Mouse (Mus musculus): ENCODE measurements around the gene Calcoco1. TPM values are rescaled to one million over a fixed set of nuclear protein-coding genes. Genes with fewer than 3 reads are reported as not detected.

Calcoco1 gene
- 100 to 1,000 TPM in 1 of 2 experiments, 1 to 10 TPM in 1; 8.6 to 105 TPM for polyA plus RNA-seq (2012; fragmentation: generic; extraction: Trizol)

DNA sequence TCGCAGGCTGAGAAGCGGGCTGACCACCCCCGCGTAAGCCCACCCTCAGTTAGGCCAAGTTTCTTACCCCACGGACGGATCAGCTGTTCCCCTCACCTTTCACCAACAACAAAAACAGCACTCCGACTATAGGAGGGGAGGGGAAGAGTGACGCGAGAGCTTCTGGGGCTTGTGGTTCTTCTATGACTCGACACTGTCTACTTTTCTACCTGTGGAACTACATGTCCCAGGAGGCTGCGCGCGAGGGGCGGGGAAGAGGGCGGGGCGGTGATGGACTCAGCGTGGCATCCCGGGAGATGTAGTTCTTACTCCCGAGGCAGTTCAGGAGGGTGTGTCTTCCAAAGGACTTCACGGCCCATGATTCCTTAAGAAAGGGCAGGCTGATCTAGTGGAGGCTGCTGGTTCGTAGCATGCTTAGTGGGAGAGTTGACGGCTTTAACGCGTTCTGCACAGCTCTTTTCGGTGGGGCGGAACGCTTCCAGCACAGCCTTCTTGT is at the start of gene Calcoco1:
Gene Calcoco1 (minus strand): TSS at position 199 of the 496 bp plus-strand sequence.

DNA sequence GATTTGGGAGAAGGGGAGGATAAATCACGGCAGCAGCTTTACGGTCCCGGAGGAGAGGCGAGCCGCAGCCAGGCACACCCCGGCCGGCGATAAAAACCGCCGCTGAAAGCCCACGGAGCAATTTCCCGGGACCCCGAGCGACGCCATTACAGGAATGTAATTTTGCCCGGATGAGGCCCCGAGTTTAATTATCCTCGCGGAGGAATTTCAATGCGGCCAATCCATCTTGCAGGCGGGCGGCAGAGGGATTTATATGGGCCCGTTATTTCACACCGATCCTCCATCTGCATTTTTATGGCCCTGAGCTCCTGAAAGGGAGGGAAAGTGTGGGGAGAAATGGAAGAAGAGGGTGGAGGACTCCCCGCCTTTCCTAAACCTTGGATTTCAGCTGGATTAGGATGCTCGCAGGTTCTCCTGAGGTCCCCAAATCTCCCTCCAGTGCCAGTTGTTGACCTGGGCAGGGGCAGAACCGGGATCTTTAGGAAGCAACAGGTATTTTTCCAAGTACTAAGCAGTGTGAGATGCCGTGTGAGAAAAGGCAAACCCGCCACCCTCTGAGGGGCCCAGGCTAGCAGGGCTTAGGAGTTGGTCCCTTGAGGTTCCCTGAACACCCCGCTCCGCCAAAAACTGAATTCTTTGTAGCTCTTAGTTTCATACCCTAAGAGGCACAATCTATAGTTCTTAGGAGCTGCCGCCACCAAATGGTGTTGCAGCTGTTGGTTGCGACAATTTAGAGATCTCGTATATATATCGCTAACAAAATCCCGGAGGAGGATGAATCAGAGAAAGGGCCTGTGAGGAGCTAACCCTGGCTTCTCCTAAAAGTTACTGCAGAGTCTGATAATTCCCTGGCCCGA is 49.5 kb downstream of the Calcoco1 start, which contains the start of gene Atp5g2:
Gene Atp5g2 (minus strand): TSS at position 138 of the 857 bp plus-strand sequence.

Other genes with a start within 250 kb of the Calcoco1 start
- gene Gm10337, start 218.5 kb downstream of the Calcoco1 start, polyA plus RNA-seq (2012; fragmentation: generic; extraction: Trizol): not detected
- 10 to 100 TPM in 1 of 2 experiments, 1 to 10 TPM in 1; 4.4 to 17.8 TPM for gene Map3k12, start 205.1 kb downstream of the Calcoco1 start, polyA plus RNA-seq (2012; fragmentation: generic; extraction: Trizol)
- 100 to 1,000 TPM in 1 of 2 experiments, 10 to 100 TPM in 1; 49.0 to 127 TPM for gene Tarbp2, start 204.0 kb downstream of the Calcoco1 start, polyA plus RNA-seq (2012; fragmentation: generic; extraction: Trizol)
- gene Npff, start 197.2 kb downstream of the Calcoco1 start, polyA plus RNA-seq (2012; fragmentation: generic; extraction: Trizol): 1 to 10 TPM in 1 of 2 experiments, under 1 TPM in 1; 0.41 to 6.0 TPM
- gene Gm28047, start 97.1 kb downstream of the Calcoco1 start, polyA plus RNA-seq (2012; fragmentation: generic; extraction: Trizol): under 1 TPM; 0.12 to 0.27 TPM
- gene Atf7, start 96.7 kb downstream of the Calcoco1 start, polyA plus RNA-seq (2012; fragmentation: generic; extraction: Trizol): 100 to 1,000 TPM in 1 of 2 experiments, 10 to 100 TPM in 1; 12.7 to 105 TPM
- 1,000 to 10,000 TPM; 1,163 to 1,165 TPM for gene Atp5g2, start 49.8 kb downstream of the Calcoco1 start, polyA plus RNA-seq (2012; fragmentation: generic; extraction: Trizol)
- gene Hoxc13, start 198.9 kb upstream of the Calcoco1 start, polyA plus RNA-seq (2012; fragmentation: generic; extraction: Trizol): under 1 TPM in 1 of 2 experiments, not detected in 1; 0.01 TPM
- not detected for gene Hoxc12, start 214.6 kb upstream of the Calcoco1 start, polyA plus RNA-seq (2012; fragmentation: generic; extraction: Trizol)
- gene Hoxc11, start 232.2 kb upstream of the Calcoco1 start, polyA plus RNA-seq (2012; fragmentation: generic; extraction: Trizol): not detected
- gene Hoxc10, start 244.6 kb upstream of the Calcoco1 start, polyA plus RNA-seq (2012; fragmentation: generic; extraction: Trizol): not detected
- gene Hoxc5, start 245.3 kb upstream of the Calcoco1 start, polyA plus RNA-seq (2012; fragmentation: generic; extraction: Trizol): not detected

Data from C3H10T1/2 (cell line).